Mouse (Mus musculus): ENCODE measurements around the gene Smyd3.

DNA sequence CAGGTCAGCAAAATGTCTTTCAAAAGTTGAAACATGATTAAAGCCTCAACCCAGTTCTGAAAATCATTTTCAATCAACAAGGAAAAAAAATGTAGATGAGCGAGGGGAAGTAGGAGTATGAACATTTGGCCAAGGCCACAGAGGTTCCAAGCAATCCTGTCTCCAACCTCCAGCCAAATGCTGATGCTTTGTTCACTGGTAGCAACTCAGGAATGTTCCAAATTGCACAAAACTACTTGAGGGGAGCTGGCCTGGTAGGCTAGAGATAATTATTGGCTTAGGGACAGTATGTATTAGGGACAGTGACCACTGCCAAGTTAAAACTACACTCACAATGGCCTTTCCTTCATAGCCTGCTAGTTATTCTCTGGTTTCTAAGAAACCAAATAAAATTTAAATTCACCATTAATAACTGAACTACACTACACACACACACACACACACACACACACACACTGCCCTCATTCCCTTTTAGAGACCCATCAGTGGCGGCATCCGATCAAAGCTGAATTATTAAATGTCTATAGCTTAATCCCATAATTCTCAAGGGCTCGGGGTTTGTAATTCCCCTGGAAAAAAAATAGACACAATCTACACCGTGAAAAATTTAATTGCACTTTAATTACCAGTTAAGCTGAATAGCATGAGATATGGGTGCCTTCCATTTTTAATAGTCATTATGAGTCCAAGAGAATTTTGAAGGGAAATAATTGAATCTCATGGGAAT, 514.3 kb downstream of the Smyd3 start:
- TF ChIP-seq POLR2A (IDR thresholded peaks at IDR 0.05; ENCODE audit: control insufficient read depth, low read depth, low read length) (no peak), CTCF (IDR thresholded peaks at IDR 0.05; ENCODE audit: control insufficient read depth, insufficient read depth, insufficient replicate concordance, low read depth, low read length) (no peak)

Data from testis, adult 2 months (tissue).